Mouse (Mus musculus) cerebellum, adult (tissue): ENCODE data around the gene Itga8.

Experiments used
- ATAC-seq: cut with Nextera tagmentation; 2 replicates; pipeline ENCODE4 v1.9.2; 2017; ENCODE audit warnings: mild to moderate bottlenecking, moderate library complexity, mixed read lengths; ENCODE audit not compliant: insufficient number of reproducible peaks, low FRiP score, low TSS enrichment

Gene Itga8

DNA sequence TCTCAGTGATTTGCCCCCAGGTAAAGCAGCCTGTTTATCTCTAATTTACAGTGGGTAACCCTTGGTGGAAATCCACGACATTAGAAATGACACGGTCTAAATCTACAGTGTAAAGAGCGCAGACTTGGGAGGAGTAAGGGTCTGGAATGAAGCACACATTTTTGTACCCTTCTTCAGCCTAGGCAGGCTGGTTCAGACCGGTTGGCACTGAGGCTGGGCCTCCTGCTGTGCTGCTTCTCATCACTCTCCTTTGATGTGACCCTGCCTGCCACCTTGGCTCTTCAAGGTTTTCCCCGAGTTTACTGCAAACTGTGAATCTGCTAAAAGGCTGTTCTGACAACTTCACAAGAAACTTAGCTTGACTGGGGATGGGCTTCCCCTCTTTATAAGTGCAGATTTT lies 95.8 kb downstream of the Itga8 start:
- no peak for ATAC-seq

- ATAC-seq, result no peak
Observed at GRCm38 (mm10) chr2:12203231-12203630, 98.5 kb downstream of the Itga8 start.

DNA sequence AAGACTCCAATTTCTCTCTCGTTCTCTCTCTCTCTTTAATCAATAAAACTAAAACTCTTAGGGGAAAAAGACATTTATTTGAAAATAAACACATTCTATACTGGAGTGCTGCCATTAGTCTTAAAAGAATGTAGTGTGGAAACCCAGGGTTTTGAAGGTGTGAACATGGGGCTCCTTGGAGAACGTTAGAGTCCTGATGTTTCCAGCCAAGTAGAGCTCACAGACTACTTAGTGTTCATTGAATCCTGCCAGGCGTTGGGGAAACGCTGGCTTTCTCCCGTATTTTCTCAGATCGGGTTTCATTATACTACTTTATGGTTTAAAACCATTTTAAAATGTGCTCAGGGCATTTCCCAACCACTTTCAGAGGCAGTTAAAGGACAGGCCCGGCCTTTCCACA lies 103.0 kb downstream of the Itga8 start:
- no peak for ATAC-seq

DNA sequence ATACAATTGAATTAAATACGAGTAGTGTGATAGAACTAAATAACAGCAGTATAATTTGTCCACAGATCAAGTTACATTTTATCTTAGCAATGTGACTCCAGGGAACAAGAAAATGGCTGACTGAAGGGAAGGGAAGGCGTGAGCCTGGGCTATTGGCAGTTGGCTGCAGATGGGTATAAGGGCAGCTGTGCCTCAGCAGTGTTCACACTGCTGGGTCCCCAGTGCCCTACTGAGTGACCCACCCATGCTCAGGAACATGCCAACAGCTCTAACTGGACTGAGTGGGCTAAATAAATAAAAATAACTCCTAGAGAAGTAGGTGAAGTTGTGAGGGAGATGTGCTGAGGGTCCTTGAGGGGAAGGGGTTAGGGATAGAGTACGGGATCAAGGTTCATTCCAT lies 103.5 kb downstream of the Itga8 start:
- ATAC-seq, result no peak

- no peak for ATAC-seq
Observed at GRCm38 (mm10) chr2:12197711-12198110, 104.0 kb downstream of the Itga8 start.

DNA sequence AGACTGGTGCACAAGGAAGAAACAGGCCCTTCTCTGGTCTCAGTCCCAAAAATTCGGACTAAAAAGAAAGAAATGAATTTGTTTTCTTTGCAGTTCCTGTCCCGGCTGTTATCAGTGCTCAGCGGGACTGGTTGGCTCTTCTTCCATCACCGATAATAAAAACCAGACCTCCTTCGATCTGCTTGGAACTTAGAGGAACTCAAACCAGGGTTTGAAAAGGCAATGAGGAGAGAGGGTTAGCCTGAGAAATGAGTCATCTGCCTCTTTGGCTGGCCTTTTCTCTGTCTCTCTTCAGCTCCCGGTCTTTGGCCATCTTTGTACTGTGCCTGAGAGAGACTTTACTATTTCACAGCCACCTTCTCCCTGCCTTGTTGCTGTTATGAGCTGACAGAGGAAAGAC lies 112.7 kb downstream of the Itga8 start:
- no peak for ATAC-seq

DNA sequence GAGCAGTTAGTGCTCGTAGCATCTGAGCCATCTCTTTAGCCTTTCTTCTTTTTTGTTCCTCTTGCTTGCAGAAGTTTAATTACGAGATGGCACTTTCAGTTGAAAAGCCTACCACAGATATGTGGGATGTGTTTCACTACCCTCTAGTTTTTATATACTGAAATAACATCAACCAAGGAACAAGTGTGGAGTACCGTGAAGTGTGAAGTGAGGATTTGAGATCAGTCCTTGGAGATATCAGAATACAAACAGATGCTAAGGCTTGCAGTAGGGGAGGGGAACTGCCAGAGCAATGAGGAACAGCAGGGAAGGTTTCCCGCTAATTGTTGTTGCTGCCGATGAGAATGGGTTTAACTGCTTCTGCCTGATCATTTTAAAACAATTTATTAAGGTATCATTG lies 114.1 kb downstream of the Itga8 start:
- no peak for ATAC-seq

GRCm38 (mm10) chr2:12182402-12182948 lies 119.2 kb downstream of the Itga8 start:
- no peak for ATAC-seq

GRCm38 (mm10) chr2:12180635-12181034 lies 121.1 kb downstream of the Itga8 start:
- no peak for ATAC-seq

GRCm38 (mm10) chr2:12174722-12175427 lies 126.8 kb downstream of the Itga8 start:
- ATAC-seq, result no peak

DNA sequence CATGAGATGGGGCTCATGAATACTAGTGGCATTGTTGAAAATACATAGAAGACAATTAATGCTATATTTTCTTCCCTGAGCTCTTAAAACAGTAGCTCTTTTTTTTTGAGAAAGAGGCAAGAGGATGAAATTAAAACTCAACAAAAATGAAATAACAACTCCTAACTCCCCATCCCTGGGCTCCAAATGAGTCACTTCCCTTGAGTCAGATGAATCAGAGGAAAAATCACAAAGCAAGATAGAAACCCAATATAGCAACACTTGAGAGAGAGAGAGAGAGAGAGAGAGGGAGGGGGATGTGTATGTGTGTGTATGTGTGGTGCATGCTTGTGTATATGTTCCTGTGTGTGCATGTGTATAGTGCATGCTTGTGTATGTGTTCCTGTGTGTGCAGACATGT lies 131.5 kb downstream of the Itga8 start:
- ATAC-seq, result no peak

DNA sequence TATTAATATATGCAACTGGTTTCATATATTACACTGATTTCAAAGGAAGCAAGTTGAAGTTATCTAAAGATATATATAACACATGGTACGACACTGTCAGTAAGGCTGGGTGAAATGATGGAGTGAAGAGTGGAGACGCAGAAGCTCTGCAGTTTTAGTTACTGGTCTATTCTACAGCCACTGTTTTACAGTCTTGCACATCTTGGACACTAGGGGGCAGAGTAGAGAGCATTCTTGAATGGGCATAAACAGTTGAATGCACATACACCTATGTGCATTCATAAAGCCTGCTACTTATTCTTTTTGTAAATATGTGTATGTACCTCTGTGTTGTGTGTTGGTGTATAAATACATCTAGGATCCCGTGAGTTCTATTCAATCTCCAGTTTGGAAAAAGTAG lies 141.2 kb downstream of the Itga8 start:
- no peak; the same call in 1 of the 2 replicates for ATAC-seq

DNA sequence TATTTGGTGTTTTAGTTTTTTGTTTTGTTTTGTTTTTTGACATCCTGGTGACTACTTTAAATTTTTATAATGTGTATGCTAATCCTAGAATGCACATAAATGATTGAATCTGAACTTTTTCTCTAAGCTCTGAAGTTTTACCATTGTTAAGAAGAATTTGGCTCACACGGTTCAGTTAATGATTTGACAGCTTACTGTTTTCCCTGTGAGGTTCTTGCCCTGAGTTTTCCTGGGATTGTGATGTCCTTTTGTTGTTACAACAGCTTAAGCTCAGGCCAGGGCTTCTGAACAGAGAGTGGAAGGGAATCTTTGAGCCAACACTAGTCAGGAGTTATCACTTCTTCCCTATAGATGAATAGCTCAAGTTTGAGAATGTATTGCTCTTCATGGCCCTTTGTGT lies 144.7 kb downstream of the Itga8 start:
- ATAC-seq, result no peak

GRCm38 (mm10) chr2:12156401-12156800 lies 145.3 kb downstream of the Itga8 start:
- no peak for ATAC-seq

DNA sequence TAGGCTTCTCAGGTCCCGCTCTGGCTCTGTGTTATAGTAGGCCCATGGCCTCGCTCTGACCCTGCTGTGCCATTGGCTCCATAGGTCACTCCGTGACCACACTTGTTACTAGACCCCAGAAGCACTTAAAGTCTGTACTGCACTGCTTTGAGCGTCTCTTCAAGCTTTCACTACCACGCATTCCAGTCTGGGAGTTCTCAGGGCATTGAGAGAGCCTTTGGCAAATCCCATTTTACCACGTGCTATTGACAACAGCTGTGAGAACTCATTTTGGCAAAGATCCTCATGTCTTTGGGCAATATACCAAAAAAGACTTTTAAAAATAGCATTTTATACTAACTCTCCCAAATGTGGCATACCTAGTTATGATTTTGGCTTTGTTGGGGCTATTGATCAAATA lies 147.0 kb downstream of the Itga8 start:
- ATAC-seq, result no peak

- ATAC-seq, result no peak
Observed at GRCm38 (mm10) chr2:12153551-12153950, 148.2 kb downstream of the Itga8 start.

- ATAC-seq, result no peak
Observed at GRCm38 (mm10) chr2:12147902-12148301, 153.8 kb downstream of the Itga8 start.

DNA sequence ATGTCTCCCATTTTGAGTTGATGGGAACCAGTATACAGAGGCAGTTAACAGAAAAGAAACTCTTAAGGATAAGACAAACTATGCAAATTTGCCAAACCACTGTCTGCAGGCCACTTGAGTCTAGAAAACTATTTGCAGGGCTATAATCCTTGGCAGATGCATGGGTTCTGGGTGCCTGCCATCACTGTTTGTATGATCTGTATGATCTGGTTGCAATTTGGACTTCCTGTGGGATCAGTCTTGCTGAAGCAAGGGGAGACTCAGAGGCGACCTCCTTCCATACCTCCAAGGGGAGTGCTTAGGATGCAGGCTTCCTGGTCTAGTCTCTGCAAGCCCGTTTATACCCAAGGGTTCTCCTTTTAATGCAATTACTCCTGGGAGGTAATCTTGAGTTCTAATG lies 155.1 kb downstream of the Itga8 start:
- no peak for ATAC-seq

DNA sequence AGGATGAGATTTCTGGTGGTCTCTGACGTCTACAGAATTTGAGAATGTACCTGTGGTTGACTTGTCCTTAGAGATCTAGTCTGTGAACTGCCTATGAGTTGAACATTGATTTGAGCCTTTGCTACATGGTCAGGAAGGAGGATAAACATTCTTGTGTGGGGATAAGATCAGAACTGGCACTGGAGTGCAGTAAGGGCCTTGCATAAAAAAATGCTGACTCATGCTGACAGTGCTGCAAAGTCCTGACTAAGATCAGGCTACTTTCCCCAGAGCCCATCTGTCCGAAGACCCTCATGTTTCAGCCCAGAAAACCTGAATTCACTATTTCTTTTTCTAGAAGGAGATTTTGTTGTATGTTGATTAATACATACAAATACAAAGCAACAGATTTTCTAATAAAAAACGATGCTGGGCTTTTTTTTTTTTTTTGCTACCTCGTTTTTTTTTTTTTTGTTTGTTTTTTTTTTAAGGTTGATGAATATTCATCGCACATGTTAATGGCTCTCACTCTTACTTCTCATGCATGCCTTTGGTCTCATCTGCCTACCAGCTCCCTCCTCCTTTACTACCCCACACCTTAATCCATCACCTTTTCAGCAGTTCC lies 162.9 kb downstream of the Itga8 start:
- no peak for ATAC-seq

DNA sequence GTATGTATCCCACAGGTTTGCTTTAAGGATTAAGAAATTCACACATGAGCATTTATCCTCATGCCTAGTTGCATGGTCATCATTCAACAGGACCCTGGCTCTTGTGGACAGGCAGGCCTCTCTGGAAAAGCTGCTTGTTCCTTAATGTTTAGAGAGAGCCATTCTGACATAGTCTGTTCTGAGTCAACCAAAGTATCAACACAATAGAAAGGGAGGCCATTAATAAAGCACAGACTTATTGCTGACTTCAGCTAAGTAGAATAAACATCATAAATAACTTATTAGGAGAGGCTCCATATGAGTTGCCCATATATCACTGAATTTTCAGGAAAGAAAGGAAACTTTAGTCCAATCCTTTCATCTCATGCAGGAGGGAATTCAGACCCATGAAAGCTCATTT lies 175.1 kb downstream of the Itga8 start:
- no peak for ATAC-seq

- ATAC-seq, result no peak
Observed at GRCm38 (mm10) chr2:12115479-12115878, 186.2 kb downstream of the Itga8 start.

GRCm38 (mm10) chr2:12109306-12109705 lies 192.4 kb downstream of the Itga8 start:
- no peak for ATAC-seq
